Mouse (Mus musculus) forebrain, embryonic 14.5 days (tissue): ENCODE data around the gene Dnal1. TPM values are rescaled to one million over a fixed set of nuclear protein-coding genes. Genes with fewer than 3 reads are reported as not detected.

ENCODE experiments used
- ATAC-seq: fragments of 200-750 bp; cut with Nextera tagmentation; 2 replicates; pipeline ENCODE4 v1.8.0; 2017; ENCODE audit warnings: mild to moderate bottlenecking, moderate library complexity
- DNase-seq: peaks from one replicate; pipeline ENCODE4 v3.0.0-alpha.2; 2015; ENCODE audit warnings: low spot score
- H3K27ac ChIP-seq: fragments of 300-500 bp; sonication (generic); 2 replicates; pipeline ENCODE4 v1.5.1; 2014; ENCODE audit warnings: low read depth, mild to moderate bottlenecking, control low read depth, low read length, moderate library complexity
- H3K27me3 ChIP-seq: fragments of 300-500 bp; sonication (generic); replicated peaks from 2 replicates; pipeline ENCODE4 v1.6.1; 2014; ENCODE audit warnings: low read length, control low read depth, mixed read lengths; ENCODE audit not compliant: control insufficient read depth, insufficient read depth
- H3K36me3 ChIP-seq: fragments of 300-500 bp; sonication (generic); 2 replicates; pipeline ENCODE4 v1.6.1; 2014; ENCODE audit warnings: low read length, control low read depth; ENCODE audit not compliant: control insufficient read depth, insufficient read depth
- H3K4me1 ChIP-seq: fragments of 300-500 bp; sonication (generic); 2 replicates; pipeline ENCODE4 v1.6.1; 2014; ENCODE audit warnings: antibody characterized with exemption, low read length, control low read depth; ENCODE audit not compliant: control insufficient read depth, insufficient read depth
- H3K4me2 ChIP-seq: fragments of 300-500 bp; sonication (generic); 2 replicates; pipeline ENCODE4 v1.6.1; 2014; ENCODE audit warnings: mild to moderate bottlenecking, control low read depth, low read length
- H3K4me3 ChIP-seq: fragments of 300-500 bp; sonication (generic); 2 replicates; pipeline ENCODE4 v1.5.1; 2014; ENCODE audit warnings: low read depth, low read length, control low read depth
- H3K9ac ChIP-seq: fragments of 300-500 bp; sonication (generic); 2 replicates; pipeline ENCODE4 v1.6.1; 2014; ENCODE audit warnings: mild to moderate bottlenecking, low read length, control low read depth, moderate library complexity
- H3K9me3 ChIP-seq: fragments of 300-500 bp; sonication (generic); replicated peaks from 2 replicates; pipeline ENCODE4 v1.6.1; 2016; ENCODE audit warnings: low read length, control low read depth, mixed read lengths; ENCODE audit not compliant: control insufficient read depth
- WGBS: fragments of 180-500 bp; shearing (Covaris S2); extraction: QIAGEN DNeasy Blood & Tissue Kit; methylation state at CpG from one replicate; pipeline ENCODE4 v1.1.7; 2014; 5-methylcytosine and 5-hydroxymethylcytosine counted together
- polyA plus RNA-seq: library from polyadenylated mRNA; unstranded; fragments of >200 nt; fragmentation: Nextera tagmentation; extraction: Ambion mirVana; gene quantifications from 2 replicates; pipeline ENCODE4 v1.2.1, GENCODE M21; 2014

Dnal1 gene
- polyA plus RNA-seq, 1 experiment from 2014 or later = 6.6 TPM

- ATAC-seq (no peak), DNase-seq (no peak)
- no peaks in the 10 kb centered on the region for H3K36me3 ChIP-seq
- WGBS = 64% methylated on average over 15 of the region's 15 CpGs
- no peaks in the 10 kb centered on the region; the same call in 1 of the 2 replicates for H3K9me3 ChIP-seq
- no peak overlapping the region for H3K4me3 ChIP-seq
- no peak overlapping the region for H3K27ac ChIP-seq
- H3K27me3 ChIP-seq = no peaks in the 10 kb centered on the region
- H3K9ac ChIP-seq = no peak overlapping the region
- peaks cover 53% of the 10 kb centered on the region for H3K4me1 ChIP-seq
- peak overlapping the region; percentile 95; the same call in 1 of the 2 replicates for H3K4me2 ChIP-seq
Measured at GRCm38 (mm10) chr12:84190151-84190820, 76.1 kb downstream of the Dnal1 start.

- DNase-seq (no peak), ATAC-seq (no peak)
- H3K27me3 ChIP-seq = no peaks in the 10 kb centered on the region
- no peaks in the 10 kb centered on the region; the same call in 1 of the 2 replicates for H3K9me3 ChIP-seq
- H3K27ac ChIP-seq = no peak overlapping the region; the same call in 1 of the 2 replicates
- WGBS = 57% methylated on average over 7 of the region's 7 CpGs
- H3K4me3 ChIP-seq = peak overlapping the region; percentile 79; the same call in 1 of the 2 replicates
- H3K4me2 ChIP-seq = peak overlapping the region; percentile 95
- no peak overlapping the region; the same call in 1 of the 2 replicates for H3K9ac ChIP-seq
- no peaks in the 10 kb centered on the region for H3K36me3 ChIP-seq
- H3K4me1 ChIP-seq = peaks cover 49% of the 10 kb centered on the region
Measured at GRCm38 (mm10) chr12:84191190-84191589, 77.0 kb downstream of the Dnal1 start.

DNA sequence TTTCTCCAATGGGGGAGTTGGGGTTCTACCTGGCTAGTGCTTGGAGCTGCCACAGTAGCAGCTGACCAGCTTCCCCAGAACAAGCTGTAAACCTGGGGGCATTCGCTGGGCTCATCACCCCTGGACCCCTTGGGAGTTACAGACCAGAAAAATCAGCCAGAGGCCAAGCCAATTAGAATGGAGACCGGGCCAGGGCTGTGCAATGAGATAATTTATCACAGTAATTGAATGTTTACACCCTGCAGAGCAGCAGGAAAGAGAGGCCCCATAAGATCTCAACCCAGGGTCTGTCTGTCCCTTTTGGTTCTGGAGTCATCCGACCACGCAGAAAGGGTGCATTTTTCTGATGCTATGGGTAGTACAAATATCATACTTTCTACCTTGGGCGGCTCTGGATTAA, 77.6 kb downstream of the Dnal1 start:
- H3K27me3 ChIP-seq = no peaks in the 10 kb centered on the region
- DNase-seq (no peak), ATAC-seq (no peak)
- H3K4me3 ChIP-seq = peak overlapping the region; percentile 79
- H3K9ac ChIP-seq = peak overlapping the region; percentile 92
- H3K27ac ChIP-seq = peak overlapping the region; percentile 95; the same call in 1 of the 2 replicates
- H3K36me3 ChIP-seq = no peaks in the 10 kb centered on the region
- no peaks in the 10 kb centered on the region for H3K9me3 ChIP-seq
- peak overlapping the region; percentile 95 for H3K4me2 ChIP-seq
- 12% methylated on average over 5 of the region's 5 CpGs for WGBS
- H3K4me1 ChIP-seq = peaks cover 47% of the 10 kb centered on the region

GRCm38 (mm10) chr12:84192280-84192679, 78.1 kb downstream of the Dnal1 start:
- Histone ChIP-seq H3K27me3 (no peaks in the 10 kb centered on the region), H3K27ac (peak overlapping the region; percentile 95; the same call in 1 of the 2 replicates), H3K9ac (peak overlapping the region; percentile 92), H3K9me3 (no peaks in the 10 kb centered on the region), H3K4me3 (peak overlapping the region; percentile 79), H3K4me1 (peaks cover 42% of the 10 kb centered on the region), H3K36me3 (no peaks in the 10 kb centered on the region), H3K4me2 (peak overlapping the region; percentile 95)
- no peak for DNase-seq
- under 1% methylated on average over 13 of the region's 13 CpGs for WGBS
- ATAC-seq = no peak

DNA sequence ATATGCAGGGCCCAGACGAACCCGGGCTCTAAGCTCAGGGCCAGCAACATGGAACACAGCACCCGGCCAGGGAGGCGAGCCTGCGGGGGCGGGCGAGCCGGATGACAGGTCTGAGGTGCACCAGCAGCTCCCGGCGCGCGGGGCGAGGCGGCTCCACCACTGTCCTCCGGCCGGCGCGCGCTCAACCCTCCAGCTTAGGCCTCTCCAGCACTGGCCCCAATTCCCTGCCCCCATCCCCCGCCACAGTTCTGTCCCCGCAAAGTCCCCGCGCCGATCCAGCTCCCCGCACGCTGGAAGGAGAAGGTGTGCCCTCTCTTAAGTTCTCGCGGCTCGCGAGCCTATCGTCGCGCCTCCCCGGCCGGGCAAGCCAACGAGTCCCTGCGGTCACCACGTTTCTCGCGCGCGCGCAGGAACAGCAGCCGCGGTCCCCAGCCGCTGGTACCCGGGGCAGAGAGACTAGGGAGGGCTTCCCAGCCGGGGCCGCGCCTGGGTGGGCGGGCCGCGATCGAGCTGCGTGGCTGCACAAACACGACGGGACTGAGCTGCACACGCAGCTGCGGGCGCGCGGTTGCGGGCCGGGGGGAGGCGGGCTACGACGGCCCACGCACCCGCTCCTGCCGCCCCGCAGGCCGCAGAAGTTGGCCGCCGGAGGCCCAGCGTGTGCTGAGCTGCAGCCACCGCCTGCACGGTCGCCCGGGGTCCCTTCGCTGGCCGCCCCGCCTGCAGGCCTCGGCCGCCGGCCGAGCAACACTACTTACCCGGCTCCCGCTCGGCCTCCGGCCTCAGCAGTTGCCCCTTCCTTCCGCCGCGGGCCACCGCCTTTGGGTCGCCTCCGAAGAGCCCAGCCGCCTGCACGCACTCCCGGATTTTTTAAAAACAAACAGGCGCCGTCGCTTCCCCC, 78.8 kb downstream of the Dnal1 start:
- Histone ChIP-seq H3K27me3 (no peaks in the 10 kb centered on the region), H3K9ac (peak overlapping the region; percentile 92), H3K4me3 (peak overlapping the region; percentile 79), H3K27ac (peak overlapping the region; percentile 95), H3K4me2 (peak overlapping the region; percentile 95), H3K9me3 (no peaks in the 10 kb centered on the region), H3K36me3 (no peaks in the 10 kb centered on the region), H3K4me1 (peaks cover 36% of the 10 kb centered on the region)
- DNase-seq (peak; percentile 72), ATAC-seq (peak; percentile 50)
- under 1% methylated on average over 79 of the region's 102 CpGs for WGBS

- ATAC-seq = peak; percentile 85
Measured at GRCm38 (mm10) chr12:84193642-84194399, 79.7 kb downstream of the Dnal1 start.

DNA sequence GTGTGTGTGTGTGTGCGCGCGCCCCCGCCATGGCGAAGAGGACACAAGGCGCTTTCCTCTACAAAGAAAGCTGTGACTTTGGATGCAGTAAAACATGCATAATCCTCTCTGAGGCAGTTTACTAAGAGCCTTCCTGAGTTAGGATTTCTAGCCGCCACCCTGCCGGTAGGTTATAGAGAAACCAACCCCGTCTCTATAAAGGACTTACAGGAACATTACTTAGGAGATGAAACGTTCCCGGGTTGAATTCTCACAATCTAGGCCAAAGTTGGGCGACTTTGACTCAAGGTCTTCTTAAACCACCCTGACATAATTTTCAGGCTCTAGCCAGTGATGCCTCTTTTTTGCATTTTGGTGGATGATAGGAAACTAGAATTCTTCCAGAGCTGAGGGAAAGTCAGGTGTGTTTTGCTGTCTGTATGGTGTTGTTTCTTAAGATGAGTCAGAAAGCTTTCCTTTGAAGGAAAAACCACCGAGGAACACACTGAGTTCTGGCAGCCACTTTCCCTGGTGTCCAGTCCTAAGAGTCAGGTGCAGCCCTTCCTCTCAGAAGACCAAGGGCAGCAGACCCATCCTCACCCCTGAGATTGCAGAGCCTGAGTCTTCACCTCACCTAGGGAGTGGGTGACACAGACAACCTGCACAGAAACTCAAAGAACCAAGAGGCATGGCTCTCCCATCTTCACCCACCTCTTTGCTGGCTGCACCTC, 80.4 kb downstream of the Dnal1 start:
- ATAC-seq (0 out of 2 replicates have a peak, but pooled peaks have one; percentile 2), DNase-seq (no peak)
- peak overlapping the region; percentile 92; the same call in 1 of the 2 replicates for H3K9ac ChIP-seq
- H3K27ac ChIP-seq = peak overlapping the region; percentile 95
- H3K27me3 ChIP-seq = no peaks in the 10 kb centered on the region
- WGBS = 3% methylated on average over 13 of the region's 13 CpGs
- peak overlapping the region; percentile 79 for H3K4me3 ChIP-seq
- no peaks in the 10 kb centered on the region for H3K9me3 ChIP-seq
- H3K4me2 ChIP-seq = peak overlapping the region; percentile 95
- H3K36me3 ChIP-seq = no peaks in the 10 kb centered on the region
- peaks cover 25% of the 10 kb centered on the region for H3K4me1 ChIP-seq

More at GRCm38 (mm10) chr12:84193642-84194399, 79.7 kb downstream of the Dnal1 start:
- DNase-seq = peak; percentile 95
- Histone ChIP-seq H3K9ac (peak overlapping the region; percentile 92), H3K27ac (peak overlapping the region; percentile 95), H3K36me3 (no peaks in the 10 kb centered on the region), H3K27me3 (no peaks in the 10 kb centered on the region), H3K4me3 (peak overlapping the region; percentile 79), H3K9me3 (no peaks in the 10 kb centered on the region), H3K4me2 (peak overlapping the region; percentile 95), H3K4me1 (peaks cover 29% of the 10 kb centered on the region)
- under 1% methylated on average over 49 of the region's 49 CpGs for WGBS

GRCm38 (mm10) chr12:84195195-84195594, 81.0 kb downstream of the Dnal1 start:
- 65% methylated on average over 6 of the region's 6 CpGs for WGBS
- no peak overlapping the region for H3K9ac ChIP-seq
- peaks cover 24% of the 10 kb centered on the region for H3K4me1 ChIP-seq
- no peak overlapping the region for H3K4me2 ChIP-seq
- no peak overlapping the region for H3K4me3 ChIP-seq
- DNase-seq = no peak
- H3K9me3 ChIP-seq = no peaks in the 10 kb centered on the region
- H3K27ac ChIP-seq = no peak overlapping the region
- no peak for ATAC-seq
- H3K36me3 ChIP-seq = no peaks in the 10 kb centered on the region
- no peaks in the 10 kb centered on the region for H3K27me3 ChIP-seq
